Mouse (Mus musculus): Measurements from ENCODE around the gene Scn9a.

GRCm38 (mm10) chr2:66440711-66441110 lies 194.1 kb downstream of the Scn9a start, which contains the start of gene Scn1a:
- TF ChIP-seq GATA1 (IDR thresholded peaks at IDR 0.05; ENCODE audit: borderline replicate concordance, low read length) (no peak), FLI1 (IDR thresholded peaks at IDR 0.05; ENCODE audit: low read length) (no peak)
